Mouse (Mus musculus) G1E-ER4 (cell line): ENCODE data around the gene Taf15. TPM values are rescaled to one million over a fixed set of nuclear protein-coding genes. Genes with fewer than 3 reads are reported as not detected.

Experiments
- GATA1 ChIP-seq: IDR thresholded peaks from one replicate; pipeline ENCODE4 v1.8.0; 2012; ENCODE audit warnings: low read length, inconsistent platforms
- polyA plus RNA-seq: library from polyadenylated mRNA; stranded (reverse); fragments of >175 nt; gene quantifications from 2 replicates; pipeline ENCODE4 v1.2.3, GENCODE M21; 2012

The Taf15 gene
- 56.0 and 73.0 TPM in 2 replicates for polyA plus RNA-seq

GRCm38 (mm10) chr11:83472324-83473234 is at the start of gene Taf15:
TSS of gene Taf15 (plus strand) at chr11:83473086.
- TF ChIP-seq GATA1, result no peak

DNA sequence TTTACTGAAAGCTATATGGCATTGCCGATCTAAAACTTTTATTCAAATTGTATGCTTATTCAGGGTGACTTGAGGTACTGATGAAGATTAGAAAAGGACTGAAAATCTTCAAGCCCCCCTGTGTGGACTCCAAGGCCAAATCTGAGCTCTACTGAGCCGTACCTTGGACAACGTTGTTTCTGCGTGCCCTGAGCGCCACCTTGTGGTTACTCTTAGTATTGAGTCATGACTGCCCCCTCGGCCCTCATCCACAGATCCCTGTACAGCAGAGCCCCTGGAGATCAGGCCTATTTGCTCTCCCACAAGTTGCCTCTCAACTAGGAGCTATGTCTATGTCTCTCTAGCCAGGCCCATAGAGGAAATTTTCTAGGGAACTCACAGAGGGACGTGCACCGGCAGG is 48.2 kb upstream of the Taf15 start:
- no peak for TF ChIP-seq GATA1

DNA sequence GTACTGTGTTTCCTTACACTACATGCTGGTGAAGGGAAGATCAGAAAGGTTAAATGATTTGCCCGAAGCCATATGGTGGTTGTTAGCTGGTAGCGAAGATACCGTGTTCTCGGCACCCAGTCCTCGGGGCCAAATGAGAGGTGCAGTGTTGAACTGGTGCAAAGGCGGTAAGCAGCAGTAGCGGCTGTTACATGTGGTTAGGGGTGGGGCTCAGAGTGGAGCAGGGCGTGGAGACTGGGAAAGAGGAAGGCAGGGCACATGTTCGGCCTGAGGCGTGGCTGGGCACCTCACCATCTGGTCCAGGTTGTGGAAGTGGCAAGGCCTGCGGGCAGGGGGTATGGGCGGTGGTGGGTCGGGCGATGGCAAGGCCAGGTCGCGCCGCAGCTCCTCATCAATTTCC is 45.9 kb upstream of the Taf15 start:
- no peak for TF ChIP-seq GATA1

DNA sequence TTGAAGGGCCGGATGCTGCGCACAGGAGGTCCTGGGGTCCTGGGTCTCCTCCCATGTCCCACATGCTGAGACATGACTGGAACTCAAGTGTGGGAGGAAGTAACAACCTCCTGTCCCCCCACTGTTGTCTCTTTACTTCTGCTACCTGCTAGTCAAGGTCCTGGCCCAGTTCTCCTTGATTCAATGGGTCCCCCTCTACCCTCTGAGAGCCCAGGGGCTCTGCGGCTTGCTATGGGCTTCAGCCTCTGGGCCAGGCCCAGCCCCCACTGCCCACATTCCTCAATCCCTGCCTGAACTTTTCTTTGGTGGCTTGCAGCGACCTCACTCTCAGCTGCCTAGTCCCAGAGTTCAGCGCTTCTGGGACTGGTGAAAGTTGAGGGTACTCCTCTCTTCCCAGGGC is 43.5 kb upstream of the Taf15 start, which contains the start of gene Gas2l2:
TSS of gene Gas2l2 (minus strand) at position 101 of the 400 bp plus-strand sequence.
- no peak for TF ChIP-seq GATA1

DNA sequence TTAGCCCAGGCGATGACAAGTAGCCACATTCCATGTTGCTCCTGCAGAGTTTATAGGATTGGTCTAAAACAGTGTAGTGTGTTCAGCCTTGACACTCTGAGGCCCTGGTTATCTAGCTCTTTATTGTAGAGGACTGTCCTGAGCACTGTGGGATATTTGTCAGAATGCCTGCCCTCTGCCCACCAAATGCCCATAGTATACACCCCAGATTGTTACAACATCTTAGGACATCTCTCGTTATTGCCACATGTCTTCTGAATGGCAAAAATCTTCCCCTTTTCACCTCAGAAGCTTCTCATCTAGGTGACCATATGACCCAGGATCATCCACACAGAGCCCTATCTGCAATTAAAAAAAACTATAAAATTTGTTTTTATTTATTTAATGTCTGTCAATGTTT is 40.4 kb upstream of the Taf15 start:
- no peak for TF ChIP-seq GATA1

DNA sequence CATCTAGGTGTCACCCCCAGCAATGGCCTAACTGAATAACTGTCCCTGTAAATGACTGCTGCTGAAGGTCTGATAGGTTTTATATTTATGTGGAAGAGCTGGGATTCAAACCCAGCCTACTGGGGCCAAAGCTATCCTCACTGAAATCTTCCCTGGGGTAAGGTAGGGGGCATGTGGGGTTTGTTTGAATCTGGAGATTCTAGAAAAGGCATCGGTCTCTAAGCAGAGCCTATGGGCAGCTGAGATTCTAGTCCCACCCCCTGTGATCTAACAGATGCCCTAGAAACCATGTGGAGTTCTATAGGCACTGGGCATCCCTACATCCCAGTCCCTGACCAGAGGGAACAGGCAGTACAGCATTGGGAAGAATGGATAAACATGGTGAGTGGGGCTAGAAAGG is 35.5 kb upstream of the Taf15 start, which contains the start of gene 1700020L24Rik:
TSS of gene 1700020L24Rik (plus strand) at position 301 of the 400 bp plus-strand sequence.
- no peak for TF ChIP-seq GATA1

GRCm38 (mm10) chr11:83439426-83440060 is 33.3 kb upstream of the Taf15 start:
- TF ChIP-seq GATA1, result no peak

- no peak for TF ChIP-seq GATA1
These were observed 32.5 kb upstream of the Taf15 start for GRCm38 (mm10) chr11:83440081-83441064.

- TF ChIP-seq GATA1, result no peak
These were observed 31.7 kb upstream of the Taf15 start for GRCm38 (mm10) chr11:83441235-83441634.

DNA sequence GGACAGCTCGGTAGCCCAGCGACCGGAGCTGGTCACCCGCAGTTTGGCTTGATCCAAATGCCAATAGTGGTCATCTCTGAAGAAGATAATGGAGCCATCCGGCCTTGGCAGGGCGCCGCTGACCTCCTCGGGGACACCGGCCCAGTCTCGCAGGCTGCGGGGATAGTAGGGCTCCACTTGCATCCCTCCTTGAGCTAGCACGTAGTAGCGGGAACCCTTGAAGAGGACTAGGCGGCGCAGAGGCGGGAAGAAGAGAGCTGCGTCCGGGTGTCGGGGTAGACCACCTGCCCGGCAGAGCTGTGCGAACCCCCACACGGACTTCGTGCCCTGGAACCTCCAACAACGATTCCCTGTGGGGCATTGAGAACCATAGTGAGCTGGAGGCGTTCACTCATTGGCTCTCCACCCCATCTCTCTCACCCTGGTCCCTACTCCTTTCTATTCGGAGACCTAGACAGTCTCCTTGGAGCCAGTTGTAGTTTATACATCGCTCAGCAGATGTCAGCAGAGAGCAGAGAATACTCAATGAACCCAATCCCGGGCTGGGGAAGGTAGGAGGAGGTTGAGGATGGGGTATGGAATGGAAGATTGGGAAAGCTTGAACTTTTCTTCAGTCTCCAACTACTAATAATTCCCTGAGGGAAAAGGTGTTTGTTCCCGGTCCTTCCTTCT is 30.2 kb upstream of the Taf15 start:
- no peak for TF ChIP-seq GATA1

DNA sequence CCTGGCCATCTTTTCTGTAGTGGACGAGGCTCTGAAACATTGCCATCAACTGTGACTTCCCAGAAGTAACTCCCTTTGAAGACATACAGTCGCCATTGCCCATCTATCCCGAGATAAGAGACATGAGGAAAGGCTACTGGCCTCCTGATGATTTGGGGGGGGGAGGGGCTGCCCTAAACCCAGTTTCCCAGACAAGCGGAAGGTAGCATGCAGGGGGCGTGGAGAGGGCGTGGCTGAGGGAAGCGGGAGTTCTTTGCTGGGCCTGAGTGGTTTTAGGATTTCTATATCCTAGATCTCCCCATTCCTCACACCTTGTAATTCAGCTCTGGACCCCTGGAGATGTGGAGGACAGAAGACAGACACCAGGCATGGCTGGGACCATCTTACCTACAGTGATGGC is 29.1 kb upstream of the Taf15 start:
- no peak for TF ChIP-seq GATA1

DNA sequence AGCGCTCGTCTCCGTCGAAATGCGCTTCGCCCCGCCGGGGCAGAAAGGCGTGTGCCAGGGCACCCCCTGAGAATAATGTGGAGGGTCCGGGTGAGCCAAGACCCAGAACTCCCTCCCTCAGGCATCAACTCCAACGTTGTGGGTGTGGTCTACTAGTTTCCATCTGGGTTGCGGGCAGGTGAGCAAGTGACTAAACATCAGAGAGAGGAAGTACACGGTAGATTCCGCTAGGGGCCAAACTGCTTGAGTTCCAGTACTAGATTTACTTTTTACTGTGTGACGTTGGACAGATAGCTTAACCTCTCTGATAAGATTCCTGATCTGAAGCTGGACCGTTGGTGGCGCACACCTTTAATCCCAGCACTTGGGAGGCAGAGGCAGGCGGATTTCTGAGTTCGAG is 27.9 kb upstream of the Taf15 start:
- TF ChIP-seq GATA1, result no peak

DNA sequence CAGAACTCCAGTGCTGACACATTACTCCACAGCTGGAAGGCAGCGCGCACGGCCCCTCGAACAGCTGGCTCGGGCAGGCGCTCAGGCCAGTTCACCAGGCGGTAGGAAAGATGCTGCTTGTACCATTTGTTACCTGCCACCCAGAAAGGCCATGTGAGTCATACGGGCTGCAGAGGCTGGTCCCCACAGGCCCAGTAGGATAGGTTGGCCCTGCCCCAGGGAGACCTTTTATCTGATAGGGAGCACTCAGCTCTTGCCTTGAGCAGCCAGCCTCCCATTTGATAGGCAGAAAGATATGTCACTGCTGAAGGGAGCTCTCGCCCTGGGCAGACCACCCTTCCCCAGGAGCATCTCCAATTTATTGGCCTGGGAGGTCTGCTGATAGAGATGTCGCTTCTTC is 25.3 kb upstream of the Taf15 start:
- TF ChIP-seq GATA1, result no peak

DNA sequence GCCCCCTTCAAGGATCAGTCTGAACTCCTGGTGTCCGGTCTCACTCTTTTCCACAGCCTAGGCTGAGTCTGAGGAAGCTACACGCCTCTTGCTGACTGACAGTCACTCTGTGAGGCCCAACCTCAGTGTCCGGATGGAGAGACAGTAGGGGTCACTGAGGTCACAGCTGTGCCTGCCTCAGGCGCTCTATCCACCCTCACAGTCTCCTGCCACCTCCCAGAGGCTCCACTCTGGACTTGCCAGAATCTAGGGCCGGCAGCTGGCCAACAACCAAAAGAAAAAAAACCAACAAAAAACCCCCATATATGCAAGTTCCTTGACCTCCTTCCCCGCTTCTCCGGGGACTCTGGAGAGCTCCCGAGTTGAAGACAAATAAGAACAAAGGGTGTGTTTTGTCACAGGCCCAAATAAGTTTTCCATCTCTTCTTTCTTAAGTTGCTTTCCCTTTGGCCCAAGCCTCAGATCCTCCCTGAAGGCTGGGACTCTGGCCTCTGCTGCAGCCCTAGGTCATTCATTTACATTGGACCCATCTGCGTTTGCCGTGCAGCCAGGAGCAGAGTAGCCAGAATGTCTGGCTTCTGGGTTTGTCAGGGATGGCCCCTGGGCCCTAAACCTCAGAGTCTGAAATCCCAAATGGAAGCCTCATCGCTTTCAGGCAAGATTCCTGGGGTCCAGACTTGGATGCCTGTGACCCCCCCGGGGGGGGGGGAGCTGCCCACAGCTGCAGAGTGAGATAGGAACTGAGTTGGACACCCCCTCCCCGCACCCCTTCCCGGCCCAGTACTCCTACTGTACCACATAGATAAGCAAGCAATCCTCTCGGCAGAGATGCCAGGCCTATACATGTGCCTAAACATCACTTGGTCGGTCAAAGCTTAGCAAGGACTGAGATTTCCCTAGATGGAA is 24.6 kb upstream of the Taf15 start:
- no peak for TF ChIP-seq GATA1
